Mouse (Mus musculus) kidney, adult 8-10 months (tissue): ENCODE data around the gene Duxbl3.
"Not testable (repeated sequence)": the region's sequence is repeated elsewhere in the genome, so short reads cannot be mapped to it uniquely, and the experiment has no call there.

ENCODE experiments used
- DNase-seq, 2 experiments: peaks; one replicate each; pipeline ENCODE4 v3.0.0; 2022

Gene Duxbl3

GRCm38 (mm10) chr14:26257756-26258617, at the start of gene Duxbl3:
Duxbl3 (plus strand) TSS chr14:26257962.
- not testable (repeated sequence) for DNase-seq

GRCm38 (mm10) chr14:26216233-26217000, 41.3 kb upstream of the Duxbl3 start:
- not testable (repeated sequence) for DNase-seq

- DNase-seq: not testable (repeated sequence)
Observed at GRCm38 (mm10) chr14:26237183-26237582, 20.6 kb upstream of the Duxbl3 start.

- not testable (repeated sequence) for DNase-seq
Observed at GRCm38 (mm10) chr14:26258729-26259128, 967 bp downstream of the Duxbl3 start.

GRCm38 (mm10) chr14:26286737-26287136, 29.0 kb downstream of the Duxbl3 start:
- not testable (repeated sequence) for DNase-seq

GRCm38 (mm10) chr14:26293859-26294258, 36.1 kb downstream of the Duxbl3 start:
- no peak for DNase-seq

- peak; percentile 3 to 7 for DNase-seq
Observed at GRCm38 (mm10) chr14:26297055-26297454, 39.3 kb downstream of the Duxbl3 start.

GRCm38 (mm10) chr14:26297484-26297883, 39.7 kb downstream of the Duxbl3 start:
- no peak for DNase-seq

- DNase-seq: peak; percentile 29 to 37
Observed at GRCm38 (mm10) chr14:26303111-26303510, 45.3 kb downstream of the Duxbl3 start.

- DNase-seq: peak in 1 of 2 experiments; percentile 7
Observed at GRCm38 (mm10) chr14:26306032-26306431, 48.3 kb downstream of the Duxbl3 start.

- DNase-seq: no peak
Observed at GRCm38 (mm10) chr14:26308813-26309212, 51.1 kb downstream of the Duxbl3 start.

GRCm38 (mm10) chr14:26309511-26309910, 51.7 kb downstream of the Duxbl3 start:
- no peak for DNase-seq

- DNase-seq: no peak
Observed at GRCm38 (mm10) chr14:26316246-26316730, 58.5 kb downstream of the Duxbl3 start.
